Mouse (Mus musculus): Measurements from ENCODE around the gene Cep162. TPM values are rescaled to one million over a fixed set of nuclear protein-coding genes. Genes with fewer than 3 reads are reported as not detected.
A peak's percentile ranks its signal among the peaks of the same experiment; 100 is the strongest.

Gene Cep162
- polyA plus RNA-seq, 1 experiment: 5.3 TPM

- TF ChIP-seq POLR2A (IDR thresholded peaks at IDR 0.05; ENCODE audit: extremely low read depth, insufficient read depth, low read length): no peak
- TF ChIP-seq CTCF (IDR thresholded peaks at IDR 0.05; ENCODE audit: extremely low read depth, insufficient read depth, low read length): no peak
- Histone ChIP-seq H3K27ac (ENCODE audit: insufficient read depth, low read length) (no peak overlapping the region), H3K4me1 (ENCODE audit: control insufficient read depth, insufficient read depth, low read length) (no peaks in the 10 kb centered on the region), H3K4me3 (ENCODE audit: insufficient read depth, low read length) (no peak overlapping the region)
Observed at GRCm38 (mm10) chr9:87169144-87169543, 86.2 kb downstream of the Cep162 start.

- TF ChIP-seq CTCF (IDR thresholded peaks at IDR 0.05; ENCODE audit: extremely low read depth, insufficient read depth, low read length) (no peak), POLR2A (IDR thresholded peaks at IDR 0.05; ENCODE audit: extremely low read depth, insufficient read depth, low read length) (no peak)
- Histone ChIP-seq H3K4me3 (ENCODE audit: insufficient read depth, low read length) (no peak overlapping the region), H3K4me1 (ENCODE audit: control insufficient read depth, insufficient read depth, low read length) (no peaks in the 10 kb centered on the region), H3K27ac (ENCODE audit: insufficient read depth, low read length) (no peak overlapping the region)
Observed at GRCm38 (mm10) chr9:87168051-87168450, 87.3 kb downstream of the Cep162 start.

GRCm38 (mm10) chr9:87167001-87167830, 88.1 kb downstream of the Cep162 start:
- H3K4me1 ChIP-seq (ENCODE audit: control insufficient read depth, insufficient read depth, low read length): no peaks in the 10 kb centered on the region
- no peak overlapping the region for H3K27ac ChIP-seq (ENCODE audit: insufficient read depth, low read length)
- no peak overlapping the region for H3K4me3 ChIP-seq (ENCODE audit: insufficient read depth, low read length)
- TF ChIP-seq CTCF (IDR thresholded peaks at IDR 0.05; ENCODE audit: extremely low read depth, insufficient read depth, low read length) (no peak), POLR2A (IDR thresholded peaks at IDR 0.05; ENCODE audit: extremely low read depth, insufficient read depth, low read length) (no peak)

GRCm38 (mm10) chr9:87162559-87162958, 92.8 kb downstream of the Cep162 start:
- Histone ChIP-seq H3K4me1 (ENCODE audit: control insufficient read depth, insufficient read depth, low read length) (no peaks in the 10 kb centered on the region), H3K27ac (ENCODE audit: insufficient read depth, low read length) (no peak overlapping the region), H3K4me3 (ENCODE audit: insufficient read depth, low read length) (no peak overlapping the region)
- TF ChIP-seq CTCF (IDR thresholded peaks at IDR 0.05; ENCODE audit: extremely low read depth, insufficient read depth, low read length) (no peak), POLR2A (IDR thresholded peaks at IDR 0.05; ENCODE audit: extremely low read depth, insufficient read depth, low read length) (no peak)

GRCm38 (mm10) chr9:87152641-87153325, 102.6 kb downstream of the Cep162 start:
- Histone ChIP-seq H3K4me3 (ENCODE audit: insufficient read depth, low read length) (no peak overlapping the region), H3K4me1 (ENCODE audit: control insufficient read depth, insufficient read depth, low read length) (no peaks in the 10 kb centered on the region), H3K27ac (ENCODE audit: insufficient read depth, low read length) (no peak overlapping the region)
- no peak for TF ChIP-seq POLR2A (IDR thresholded peaks at IDR 0.05; ENCODE audit: extremely low read depth, insufficient read depth, low read length)
- TF ChIP-seq CTCF (IDR thresholded peaks at IDR 0.05; ENCODE audit: extremely low read depth, insufficient read depth, low read length): no peak

GRCm38 (mm10) chr9:87147927-87148326, 107.4 kb downstream of the Cep162 start:
- TF ChIP-seq POLR2A (IDR thresholded peaks at IDR 0.05; ENCODE audit: extremely low read depth, insufficient read depth, low read length): no peak
- TF ChIP-seq CTCF (IDR thresholded peaks at IDR 0.05; ENCODE audit: extremely low read depth, insufficient read depth, low read length): no peak
- H3K4me1 ChIP-seq (ENCODE audit: control insufficient read depth, insufficient read depth, low read length): peaks cover 2% of the 10 kb centered on the region; the same call in 1 of the 2 replicates
- H3K4me3 ChIP-seq (ENCODE audit: insufficient read depth, low read length): no peak overlapping the region
- no peak overlapping the region for H3K27ac ChIP-seq (ENCODE audit: insufficient read depth, low read length)

- Histone ChIP-seq H3K4me3 (ENCODE audit: insufficient read depth, low read length) (no peak overlapping the region), H3K4me1 (ENCODE audit: control insufficient read depth, insufficient read depth, low read length) (peaks cover 2% of the 10 kb centered on the region; the same call in 1 of the 2 replicates), H3K27ac (ENCODE audit: insufficient read depth, low read length) (no peak overlapping the region)
- TF ChIP-seq POLR2A (IDR thresholded peaks at IDR 0.05; ENCODE audit: extremely low read depth, insufficient read depth, low read length): no peak
- TF ChIP-seq CTCF (IDR thresholded peaks at IDR 0.05; ENCODE audit: extremely low read depth, insufficient read depth, low read length): no peak
Observed at GRCm38 (mm10) chr9:87146400-87146799, 108.9 kb downstream of the Cep162 start.

GRCm38 (mm10) chr9:87145671-87146070, 109.7 kb downstream of the Cep162 start:
- peaks cover 2% of the 10 kb centered on the region; the same call in 1 of the 2 replicates for H3K4me1 ChIP-seq (ENCODE audit: control insufficient read depth, insufficient read depth, low read length)
- H3K4me3 ChIP-seq (ENCODE audit: insufficient read depth, low read length): no peak overlapping the region
- no peak for TF ChIP-seq POLR2A (IDR thresholded peaks at IDR 0.05; ENCODE audit: extremely low read depth, insufficient read depth, low read length)
- no peak for TF ChIP-seq CTCF (IDR thresholded peaks at IDR 0.05; ENCODE audit: extremely low read depth, insufficient read depth, low read length)
- H3K27ac ChIP-seq (ENCODE audit: insufficient read depth, low read length): no peak overlapping the region

- Histone ChIP-seq H3K4me1 (ENCODE audit: control insufficient read depth, insufficient read depth, low read length) (peaks cover 2% of the 10 kb centered on the region; the same call in 1 of the 2 replicates), H3K4me3 (ENCODE audit: insufficient read depth, low read length) (peak overlapping the region; percentile 41), H3K27ac (ENCODE audit: insufficient read depth, low read length) (no peak overlapping the region)
- TF ChIP-seq POLR2A (IDR thresholded peaks at IDR 0.05; ENCODE audit: extremely low read depth, insufficient read depth, low read length) (no peak), CTCF (IDR thresholded peaks at IDR 0.05; ENCODE audit: extremely low read depth, insufficient read depth, low read length) (no peak)
Observed at GRCm38 (mm10) chr9:87145180-87145579, 110.2 kb downstream of the Cep162 start.
